Mouse (Mus musculus): ENCODE measurements around the gene Ccp110. TPM values are rescaled to one million over a fixed set of nuclear protein-coding genes. Genes with fewer than 3 reads are reported as not detected.

The Ccp110 gene
- total RNA-seq, 2 experiments from 2014 or later: 47.6 to 47.7 TPM

DNA sequence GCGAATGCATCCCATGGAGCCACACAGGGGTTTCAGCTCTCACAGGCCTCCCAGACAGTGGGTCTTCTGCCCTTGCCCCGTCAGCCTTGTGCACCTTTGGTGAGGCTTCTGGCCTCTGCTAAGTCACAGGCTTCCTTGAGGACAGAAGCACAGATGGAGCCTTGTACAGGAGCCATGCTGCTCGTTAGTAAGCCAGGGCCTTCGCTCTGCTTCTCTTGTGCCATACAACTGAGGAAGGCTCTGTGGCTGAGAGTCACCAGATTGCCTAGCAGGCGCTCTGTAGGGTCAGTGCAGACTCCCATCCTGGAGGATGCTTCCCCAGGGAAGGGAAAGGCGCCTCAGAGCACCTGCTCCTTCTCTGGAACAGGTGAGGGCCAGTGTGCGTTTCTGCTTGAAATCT is 63.6 kb downstream of the Ccp110 start:
- intact Hi-C loops (cut with DNase I): no loop called here
- TF ChIP-seq CTCF (IDR thresholded peaks at IDR 0.05): no peak
- DNase-seq (ENCODE audit: extremely low spot score in 1 of 2, low spot score in 2 of 2): no peak
- no peak overlapping the region for H3K27ac ChIP-seq
- H3K4me3 ChIP-seq: no peak overlapping the region

DNA sequence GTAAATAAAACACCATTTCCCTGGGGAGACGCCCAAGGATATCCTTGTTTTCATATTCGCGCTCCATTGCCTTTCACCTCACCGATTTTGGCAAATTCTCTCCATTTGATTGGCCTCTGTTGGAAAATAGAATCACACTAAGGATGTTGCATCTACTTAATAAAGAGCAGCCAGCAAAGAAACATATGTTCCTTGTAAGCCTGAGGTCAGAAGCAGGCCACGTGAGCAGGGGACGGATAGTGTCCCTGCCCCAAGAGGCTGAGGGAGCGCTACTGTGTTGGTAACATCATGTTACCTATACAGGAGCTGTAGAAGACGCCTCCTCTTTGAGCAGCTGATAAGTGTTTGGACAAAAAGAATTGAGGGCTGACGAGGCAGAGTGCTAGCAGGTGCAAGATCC is 64.1 kb downstream of the Ccp110 start:
- no peak for TF ChIP-seq CTCF (IDR thresholded peaks at IDR 0.05)
- DNase-seq (ENCODE audit: extremely low spot score in 1 of 2, low spot score in 2 of 2): no peak
- H3K4me3 ChIP-seq: no peak overlapping the region
- no peak overlapping the region for H3K27ac ChIP-seq
- intact Hi-C loops (cut with DNase I): no loop called here

DNA sequence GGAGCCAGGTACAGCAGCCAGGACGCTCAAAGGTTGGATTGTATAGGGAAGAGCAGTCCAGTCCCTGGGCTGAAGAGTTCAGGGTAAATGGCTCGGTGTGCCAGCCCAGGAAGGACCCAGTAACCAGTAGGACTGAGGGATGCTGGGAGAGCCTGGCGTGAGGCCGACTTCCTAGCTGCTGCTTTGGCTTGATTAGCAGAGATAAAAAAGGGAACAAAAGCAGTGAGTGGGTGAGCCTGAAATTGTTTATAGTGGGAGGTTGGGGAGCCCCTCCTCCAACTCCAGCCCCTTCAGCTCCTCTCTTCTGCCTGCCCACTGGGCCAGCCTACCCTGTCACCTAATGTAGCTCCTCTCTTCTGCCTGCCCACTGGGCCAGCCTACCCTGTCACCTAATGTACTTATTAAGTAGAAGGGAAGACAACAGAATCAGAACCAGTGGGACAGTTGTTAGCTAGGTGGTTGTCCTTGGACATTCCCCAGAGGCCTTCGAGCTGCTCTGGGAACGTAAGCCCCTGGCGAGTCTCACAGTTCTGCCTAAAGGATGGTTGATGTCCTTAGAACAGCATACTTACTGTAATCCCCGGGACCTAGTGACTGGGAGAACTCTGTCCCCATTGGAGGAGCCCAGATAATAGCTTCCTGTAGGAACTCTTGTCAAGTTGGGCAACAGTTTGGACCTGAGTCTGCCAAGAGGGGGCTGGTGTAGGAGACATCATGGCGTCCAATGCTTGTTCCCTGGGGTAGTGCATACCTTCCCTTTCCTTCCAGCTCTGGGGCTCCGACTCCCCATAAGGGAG is 65.4 kb downstream of the Ccp110 start:
- intact Hi-C loops (cut with DNase I): no loop called here
- DNase-seq (ENCODE audit: extremely low spot score in 1 of 2, low spot score in 2 of 2): no peak
- TF ChIP-seq CTCF (IDR thresholded peaks at IDR 0.05): no peak
- Histone ChIP-seq H3K4me3 (no peak overlapping the region), H3K27ac (no peak overlapping the region)

DNA sequence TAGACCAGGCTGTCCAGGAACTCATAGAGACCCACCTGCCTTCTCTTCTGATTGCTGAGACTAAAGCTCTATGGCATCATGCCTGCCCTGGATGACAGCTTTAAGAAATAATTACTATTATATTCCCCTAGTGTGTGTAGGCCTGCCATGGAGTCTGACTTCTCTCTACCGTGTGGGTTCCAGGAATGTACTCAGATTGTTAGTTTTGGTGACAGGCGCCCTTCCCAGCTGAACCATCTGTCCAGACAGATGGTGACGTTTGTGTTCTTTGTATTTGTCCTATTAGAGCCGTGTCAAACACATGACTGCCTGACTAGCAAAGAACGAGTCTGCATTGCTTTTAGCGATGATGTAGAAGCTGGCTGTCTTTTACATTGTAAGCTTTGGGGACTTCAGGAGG is 66.2 kb downstream of the Ccp110 start:
- Histone ChIP-seq H3K27ac (no peak overlapping the region), H3K4me3 (no peak overlapping the region)
- intact Hi-C loops (cut with DNase I): no loop called here
- DNase-seq (ENCODE audit: extremely low spot score in 1 of 2, low spot score in 2 of 2): no peak
- TF ChIP-seq CTCF (IDR thresholded peaks at IDR 0.05): no peak

- H3K27ac ChIP-seq: no peak overlapping the region
- DNase-seq (ENCODE audit: extremely low spot score in 1 of 2, low spot score in 2 of 2): peak; percentile 32 to 33
- H3K4me3 ChIP-seq: no peak overlapping the region
- TF ChIP-seq CTCF (IDR thresholded peaks at IDR 0.05): no peak
- intact Hi-C loops (cut with DNase I): no loop called here
Measured at GRCm38 (mm10) chr7:118783305-118784001, 71.1 kb downstream of the Ccp110 start.

DNA sequence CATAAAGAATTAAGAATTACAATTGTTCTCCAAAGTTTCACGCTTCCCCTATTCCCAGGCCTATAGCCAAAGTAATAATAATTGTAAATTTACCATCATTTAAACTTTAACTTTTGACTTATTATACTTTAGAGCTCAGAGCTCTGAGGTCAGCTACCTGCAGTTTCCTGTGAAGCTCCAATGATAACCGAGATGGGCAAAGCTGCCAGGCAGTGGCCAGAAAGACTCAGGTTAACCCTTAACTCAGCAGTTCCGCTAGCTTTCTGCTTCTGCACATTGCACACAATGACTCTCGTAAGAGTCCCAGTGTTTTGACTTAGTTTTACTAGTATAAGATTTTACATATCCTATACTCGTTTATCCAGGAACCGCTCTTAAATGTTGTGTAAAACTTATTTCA is 73.7 kb downstream of the Ccp110 start:
- no peak for DNase-seq (ENCODE audit: extremely low spot score in 1 of 2, low spot score in 2 of 2)
- H3K4me3 ChIP-seq: no peak overlapping the region
- intact Hi-C loops (cut with DNase I): no loop called here
- H3K27ac ChIP-seq: no peak overlapping the region
- no peak for TF ChIP-seq CTCF (IDR thresholded peaks at IDR 0.05)

Other genes starting within 250 kb of the Ccp110 start
- 1 to 10 TPM; 3.2 to 4.1 TPM for gene Itpripl2, start 220.6 kb upstream of the Ccp110 start, total RNA-seq (2021)
- 10 to 100 TPM; 34.8 to 35.6 TPM for gene Coq7, start 179.2 kb upstream of the Ccp110 start, total RNA-seq (2021)
- 10 to 100 TPM; 15.9 to 17.1 TPM for gene Tmc7, start 127.8 kb upstream of the Ccp110 start, total RNA-seq (2021)
- under 1 TPM; 0.23 to 0.30 TPM for gene Tmc5, start 115.3 kb upstream of the Ccp110 start, total RNA-seq (2021)
- 100 to 1,000 TPM; 236 to 239 TPM for gene Gde1, start 6.8 kb upstream of the Ccp110 start, total RNA-seq (2021)
- 10 to 100 TPM; 51.8 to 55.5 TPM for gene Vps35l, start 27.7 kb downstream of the Ccp110 start, total RNA-seq (2021)
- gene Iqck, start 143.2 kb downstream of the Ccp110 start, total RNA-seq (2021): 1 to 10 TPM; 3.7 to 4.3 TPM
- 10 to 100 TPM; 25.9 to 27.0 TPM for gene Knop1, start 143.7 kb downstream of the Ccp110 start, total RNA-seq (2021)

All from left cerebral cortex, adult 2 months (tissue).